10 mouse cellular contexts compared by ENCODE assay signal in genomic region chr8:95369581-95370326, GRCm38 (mm10). TPM values are rescaled to one million over a fixed set of nuclear protein-coding genes. Genes with fewer than 3 reads are reported as not detected.
DNase-seq lines count a peak whose midpoint lies in the region; ATAC-seq and TF ChIP-seq lines count a peak whose summit lies in the region.
"Had no signal": no experiment of that assay in that cellular context is flagged by ENCODE, and none has a peak within 500 bp of the region (broad histone marks: within the 10 kb centered on the region; RNA-seq: fewer than 3 reads in every experiment).

No protein-coding gene starts in this region.

- DNase-seq in heart, adult 18-20 months = no peak
- peak; percentile 83 for DNase-seq in ES-E14 (ENCODE audit: low read depth, low spot score)
- DNase-seq in adrenal gland, adult (ENCODE audit: inconsistent age in 2 of 2, low spot score in 1 of 2) = no peak
- no peak for DNase-seq in adrenal gland, adult 2 months
- DNase-seq in left cerebral cortex, postnatal 10 days (ENCODE audit: extremely low spot score in 1 of 2, low spot score in 2 of 2) = no peak

- no peak overlapping the region for H3K9ac ChIP-seq in heart, embryonic 15.5 days
- H3K9ac ChIP-seq in ES-E14 (ENCODE audit: insufficient read depth, low read depth, low read length, poor library complexity, severe bottlenecking) = peak overlapping the region; percentile 50; the same call in 1 of the 2 replicates
- peak overlapping the region; percentile 42 for H3K9ac ChIP-seq in intestine, embryonic 15.5 days
- no peak overlapping the region for H3K9ac ChIP-seq in neural tube, embryonic 12.5 days

- intact Hi-C loops in left cerebral cortex, postnatal 10 days (cut with DNase I) = no loop called here

- H3K27me3 ChIP-seq in heart, embryonic 15.5 days = no peaks in the 10 kb centered on the region
- H3K27me3 ChIP-seq in intestine, embryonic 15.5 days (replicated peaks) = no peaks in the 10 kb centered on the region
- H3K27me3 ChIP-seq in neural tube, embryonic 12.5 days (replicated peaks) = no peaks in the 10 kb centered on the region

- in situ Hi-C loops in ES-E14 (cut with MboI; ENCODE audit: low sequenced_read_pairs in 2 of 2, unreplicated experiment in 2 of 2) = no loop called here

- ATAC-seq in heart, embryonic 15.5 days (replicated peaks; ENCODE audit: insufficient number of reproducible peaks, insufficient read depth, low FRiP score, low read depth) = no peak; the same call in 1 of the 2 replicates
- ATAC-seq in intestine, embryonic 15.5 days = peak; percentile 88
- ATAC-seq in neural tube, embryonic 12.5 days (ENCODE audit: low FRiP score, low read depth) = no peak

- 0 out of 2 replicates have a peak overlapping the region, but pooled peaks have one; percentile 4 for H3K27ac ChIP-seq in heart, embryonic 15.5 days
- 0 out of 2 replicates have a peak overlapping the region, but pooled peaks have one; percentile 13 for H3K27ac ChIP-seq in ES-E14 (ENCODE audit: insufficient read depth, low read depth, low read length, poor library complexity, severe bottlenecking)
- peak overlapping the region; percentile 51; the same call in 1 of the 2 replicates for H3K27ac ChIP-seq in intestine, embryonic 15.5 days
- H3K27ac ChIP-seq in neural tube, embryonic 12.5 days = no peak overlapping the region

- H3K36me3 ChIP-seq in heart, embryonic 15.5 days = peaks cover 59% of the 10 kb centered on the region
- no peaks in the 10 kb centered on the region; the same call in 1 of the 2 replicates for H3K36me3 ChIP-seq in ES-E14 (ENCODE audit: control insufficient read depth, insufficient read depth, low read length, poor library complexity, severe bottlenecking)
- H3K36me3 ChIP-seq in intestine, embryonic 15.5 days = peaks cover 10% of the 10 kb centered on the region; the same call in 1 of the 2 replicates
- H3K36me3 ChIP-seq in neural tube, embryonic 12.5 days = peaks cover 61% of the 10 kb centered on the region
- H3K36me3 ChIP-seq: G1E had no signal

- H3K9me3 ChIP-seq in heart, embryonic 15.5 days (replicated peaks) = no peaks in the 10 kb centered on the region
- no peaks in the 10 kb centered on the region for H3K9me3 ChIP-seq in ES-E14 (ENCODE audit: control insufficient read depth, insufficient read depth, low read depth, low read length)
- H3K9me3 ChIP-seq in intestine, embryonic 15.5 days = no peaks in the 10 kb centered on the region
- H3K9me3 ChIP-seq in neural tube, embryonic 12.5 days = no peaks in the 10 kb centered on the region
- H3K9me3 ChIP-seq: G1E had no signal

- H3K4me1 ChIP-seq in heart, embryonic 15.5 days (replicated peaks) = peaks cover 55% of the 10 kb centered on the region
- H3K4me1 ChIP-seq in ES-E14 (ENCODE audit: control insufficient read depth in 2 of 2, insufficient read depth in 2 of 2, low read length in 2 of 2, poor library complexity in 1 of 2) = peaks cover 0 to 21% of the 10 kb centered on the region in 2 experiments; a peak in 2 of 4 replicates
- peaks cover 20% of the 10 kb centered on the region for H3K4me1 ChIP-seq in intestine, embryonic 15.5 days (replicated peaks)
- no peaks in the 10 kb centered on the region for H3K4me1 ChIP-seq in neural tube, embryonic 12.5 days

- WGBS in heart, embryonic 15.5 days = 51% methylated on average over 20 of the region's 20 CpGs
- WGBS in intestine, embryonic 15.5 days = 38% methylated on average over 20 of the region's 20 CpGs
- 60% methylated on average over 20 of the region's 20 CpGs for WGBS in neural tube, embryonic 12.5 days

- H3K4me2 ChIP-seq in heart, embryonic 15.5 days = peak overlapping the region; percentile 23; the same call in 1 of the 2 replicates
- peak overlapping the region; percentile 70 for H3K4me2 ChIP-seq in intestine, embryonic 15.5 days (replicated peaks)
- peak overlapping the region; percentile 35 for H3K4me2 ChIP-seq in neural tube, embryonic 12.5 days (replicated peaks)

- no peak overlapping the region; the same call in 1 of the 2 replicates for H3K4me3 ChIP-seq in heart, embryonic 15.5 days
- H3K4me3 ChIP-seq in ES-E14 (ENCODE audit: insufficient read depth in 1 of 2, low read depth in 1 of 2, low read length in 2 of 2, poor library complexity in 1 of 2, severe bottlenecking in 1 of 2) = peak overlapping the region; percentile 48 to 65
- H3K4me3 ChIP-seq in intestine, embryonic 15.5 days (replicated peaks) = peak overlapping the region; percentile 27
- H3K4me3 ChIP-seq in neural tube, embryonic 12.5 days = no peak overlapping the region

TF ChIP-seq in ES-E14, 5 proteins besides CTCF, POLR2A, EP300 and RAD21:
- TF ChIP-seq ZNF384 (IDR thresholded peaks at IDR 0.05; ENCODE audit: low read depth, low read length) = no peak
- TF ChIP-seq CHD2 (IDR thresholded peaks at IDR 0.05; ENCODE audit: low read depth, low read length) = no peak

RNA-seq across cellular contexts. Expression of gene Mmp15, which starts 17.7 kb away (rescaled TPM):
- 35.2 and 42.8 TPM in 2 replicates for polyA plus RNA-seq in heart, embryonic 15.5 days (2015; fragmentation: Nextera tagmentation; extraction: Ambion mirVana)
- 10 to 100 TPM; 57.4 to 67.4 TPM for total RNA-seq in heart, adult 18-20 months (2021)
- 5.0 and 5.4 TPM in 2 replicates for total RNA-seq in ES-E14 (2012; rRNA removed)
- polyA plus RNA-seq in intestine, embryonic 15.5 days (2015; fragmentation: Nextera tagmentation; extraction: Ambion mirVana) = 13.8 and 14.8 TPM in 2 replicates
- 36.4 and 41.3 TPM in 2 replicates for polyA plus RNA-seq in neural tube, embryonic 12.5 days (2016; fragmentation: Nextera tagmentation; extraction: Ambion mirVana)
- total RNA-seq in adrenal gland, adult 2 months (2021) = 1 to 10 TPM; 5.5 to 7.7 TPM
- polyA plus RNA-seq in adrenal gland, adult 2 months (2012; rRNA removed) = 14.1 and 16.4 TPM in 2 replicates
- total RNA-seq in left cerebral cortex, postnatal 10 days (2021) = 10 to 100 TPM; 29.5 to 31.9 TPM

RNA-seq across cellular contexts. Expression of gene Usb1, which starts 37.7 kb away (rescaled TPM):
- polyA plus RNA-seq in heart, embryonic 15.5 days (2015; fragmentation: Nextera tagmentation; extraction: Ambion mirVana) = 26.7 and 32.0 TPM in 2 replicates
- total RNA-seq in heart, adult 18-20 months (2021) = 10 to 100 TPM; 13.4 to 14.7 TPM
- total RNA-seq in ES-E14 (2012; rRNA removed) = 18.6 and 25.9 TPM in 2 replicates
- polyA plus RNA-seq in intestine, embryonic 15.5 days (2015; fragmentation: Nextera tagmentation; extraction: Ambion mirVana) = 40.1 and 41.2 TPM in 2 replicates
- polyA plus RNA-seq in neural tube, embryonic 12.5 days (2016; fragmentation: Nextera tagmentation; extraction: Ambion mirVana) = 36.4 and 39.2 TPM in 2 replicates
- 10 to 100 TPM; 13.1 to 16.7 TPM for total RNA-seq in adrenal gland, adult 2 months (2021)
- 19.6 and 23.8 TPM in 2 replicates for polyA plus RNA-seq in adrenal gland, adult 2 months (2012; rRNA removed)
- total RNA-seq in left cerebral cortex, postnatal 10 days (2021) = 10 to 100 TPM; 19.0 to 19.4 TPM

RNA-seq across cellular contexts. Expression of gene Zfp319, which starts 38.0 kb away (rescaled TPM):
- polyA plus RNA-seq in heart, embryonic 15.5 days (2015; fragmentation: Nextera tagmentation; extraction: Ambion mirVana) = 4.9 and 7.3 TPM in 2 replicates
- 1 to 10 TPM; 7.7 to 8.6 TPM for total RNA-seq in heart, adult 18-20 months (2021)
- 2.4 and 3.2 TPM in 2 replicates for total RNA-seq in ES-E14 (2012; rRNA removed)
- 5.7 and 5.9 TPM in 2 replicates for polyA plus RNA-seq in intestine, embryonic 15.5 days (2015; fragmentation: Nextera tagmentation; extraction: Ambion mirVana)
- polyA plus RNA-seq in neural tube, embryonic 12.5 days (2016; fragmentation: Nextera tagmentation; extraction: Ambion mirVana) = 19.8 and 20.5 TPM in 2 replicates
- 10 to 100 TPM in 1 of 2 experiments, 1 to 10 TPM in 1; 9.6 to 10.5 TPM for total RNA-seq in adrenal gland, adult 2 months (2021)
- polyA plus RNA-seq in adrenal gland, adult 2 months (2012; rRNA removed) = 12.3 and 13.0 TPM in 2 replicates
- total RNA-seq in left cerebral cortex, postnatal 10 days (2021) = 10 to 100 TPM; 17.0 to 18.0 TPM

RNA-seq across cellular contexts. Expression of gene Tepp, which starts 59.4 kb away (rescaled TPM):
- polyA plus RNA-seq in heart, embryonic 15.5 days (2015; fragmentation: Nextera tagmentation; extraction: Ambion mirVana) = 0.29 TPM in 1 of 2 replicates, not detected in the other
- not detected for total RNA-seq in heart, adult 18-20 months (2021)
- 0.45 and 0.95 TPM in 2 replicates for total RNA-seq in ES-E14 (2012; rRNA removed)
- polyA plus RNA-seq in intestine, embryonic 15.5 days (2015; fragmentation: Nextera tagmentation; extraction: Ambion mirVana) = 0.37 TPM in 1 of 2 replicates, not detected in the other
- 0.50 TPM in 1 of 2 replicates, not detected in the other for polyA plus RNA-seq in neural tube, embryonic 12.5 days (2016; fragmentation: Nextera tagmentation; extraction: Ambion mirVana)
- under 1 TPM; 0.59 to 0.95 TPM for total RNA-seq in adrenal gland, adult 2 months (2021)
- polyA plus RNA-seq in adrenal gland, adult 2 months (2012; rRNA removed) = 0.28 and 0.45 TPM in 2 replicates
- 1 to 10 TPM; 1.7 to 2.3 TPM for total RNA-seq in left cerebral cortex, postnatal 10 days (2021)
- total RNA-seq: G1E; neutrophil, adult 5-6 weeks had no signal
- polyA plus RNA-seq: G1E had no signal

Comparison
In these comparisons a context has a peak if more than half of its experiments do, and no peak if none do; other contexts are left out.
1. H3K4me3 ChIP-seq: peak in ES-E14 (2 of 2) and intestine, embryonic 15.5 days (single experiment); none in heart, embryonic 15.5 days (single experiment) and neural tube, embryonic 12.5 days (single experiment).
2. H3K9ac ChIP-seq: peak in ES-E14 (single experiment) and intestine, embryonic 15.5 days (single experiment); none in heart, embryonic 15.5 days (single experiment) and neural tube, embryonic 12.5 days (single experiment).
3. Peak in every context shown above with its lines, with median percentiles within 50 percentile points of each other: H3K4me2 ChIP-seq.